Mouse (Mus musculus) embryonic facial prominence, embryonic 10.5 days (tissue): ENCODE data around the gene Ppp1r17. TPM values are rescaled to one million over a fixed set of nuclear protein-coding genes. Genes with fewer than 3 reads are reported as not detected.

Experiments
- DNase-seq: peaks from one replicate; pipeline ENCODE4 v3.0.0-alpha.2; 2017; ENCODE audit warnings: low spot score
- H3K27ac ChIP-seq: fragments of 300-500 bp; sonication (generic); replicated peaks from 2 replicates; pipeline ENCODE4 v1.5.1; 2016; ENCODE audit warnings: mild to moderate bottlenecking
- H3K27me3 ChIP-seq: fragments of 300-500 bp; sonication (generic); replicated peaks from 2 replicates; pipeline ENCODE4 v1.6.1; 2016; ENCODE audit warnings: low read depth, mild to moderate bottlenecking; ENCODE audit not compliant: poor library complexity, severe bottlenecking
- H3K36me3 ChIP-seq: fragments of 300-500 bp; sonication (generic); replicated peaks from 2 replicates; pipeline ENCODE4 v1.6.1; 2016; ENCODE audit warnings: mild to moderate bottlenecking, moderate library complexity
- H3K4me1 ChIP-seq: fragments of 300-500 bp; sonication (generic); 2 replicates; pipeline ENCODE4 v1.6.1; 2016
- H3K4me3 ChIP-seq: fragments of 300-500 bp; sonication (generic); 2 replicates; pipeline ENCODE4 v1.5.1; 2016; ENCODE audit warnings: mild to moderate bottlenecking, moderate library complexity
- H3K9me3 ChIP-seq: fragments of 300-500 bp; sonication (generic); 2 replicates; pipeline ENCODE4 v1.6.1; 2016; ENCODE audit warnings: mild to moderate bottlenecking
- WGBS: fragments of 180-500 bp; shearing (Covaris S2); methylation state at CpG from one replicate; pipeline ENCODE4 v1.1.7; 2016; 5-methylcytosine and 5-hydroxymethylcytosine counted together
- polyA plus RNA-seq: library from polyadenylated mRNA; unstranded; fragments of >200 nt; fragmentation: Nextera tagmentation; extraction: Ambion mirVana; gene quantifications from 2 replicates; pipeline ENCODE4 v1.2.1, GENCODE M21; 2016

Ppp1r17 gene
- 22.4 and 27.1 TPM in 2 replicates for polyA plus RNA-seq

GRCm38 (mm10) chr6:56017291-56017994, at the start of gene Ppp1r17:
Gene Ppp1r17 (plus strand): TSS chr6:56017497.
- DNase-seq = peak; percentile 50
- 0 out of 2 replicates have a peak within 1 kb of the TSS, but pooled peaks have one; percentile 8 for H3K4me3 ChIP-seq
- peaks cover 11% of the 10 kb centered on the region for H3K4me1 ChIP-seq
- no peaks in the 10 kb centered on the region for H3K9me3 ChIP-seq
- H3K27ac ChIP-seq = 0 out of 2 replicates have a peak within 1 kb of the TSS, but pooled peaks have one; percentile 15
- 63% methylated on average over 16 of the region's 16 CpGs for WGBS
- no peaks in the 10 kb centered on the region for H3K27me3 ChIP-seq
- no peaks in the 10 kb centered on the region for H3K36me3 ChIP-seq

DNA sequence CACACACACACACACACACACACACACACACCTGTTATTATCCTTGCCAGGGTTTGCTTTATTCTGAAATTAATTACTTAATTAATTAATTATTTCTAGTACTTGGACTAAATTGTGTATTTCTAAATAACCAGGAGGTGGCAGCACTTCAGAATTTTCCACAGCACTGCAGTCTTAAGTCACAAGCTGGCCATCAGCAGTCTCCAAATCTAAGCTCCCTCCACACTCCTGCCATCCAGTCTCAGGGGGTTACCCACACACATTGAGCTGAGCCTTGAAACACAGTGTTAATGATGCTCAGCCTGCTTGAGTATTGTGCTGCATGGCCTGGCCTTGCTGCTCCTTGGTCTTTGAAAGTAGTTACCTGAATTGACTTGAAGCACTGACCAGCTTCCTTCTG, 44.3 kb upstream of the Ppp1r17 start:
- no peak overlapping the region for H3K4me3 ChIP-seq
- DNase-seq = peak; percentile 21
- no peak overlapping the region for H3K27ac ChIP-seq
- H3K36me3 ChIP-seq = no peaks in the 10 kb centered on the region
- H3K9me3 ChIP-seq = no peaks in the 10 kb centered on the region
- H3K27me3 ChIP-seq = no peaks in the 10 kb centered on the region
- H3K4me1 ChIP-seq = peaks cover 6% of the 10 kb centered on the region; the same call in 1 of the 2 replicates

- Histone ChIP-seq H3K9me3 (no peaks in the 10 kb centered on the region), H3K4me3 (no peak overlapping the region), H3K36me3 (no peaks in the 10 kb centered on the region), H3K27me3 (no peaks in the 10 kb centered on the region), H3K4me1 (peaks cover 6% of the 10 kb centered on the region; the same call in 1 of the 2 replicates), H3K27ac (no peak overlapping the region)
- WGBS = 86% methylated on average over 2 of the region's 2 CpGs
- no peak for DNase-seq
Measured at GRCm38 (mm10) chr6:55979766-55980165, 37.5 kb upstream of the Ppp1r17 start.

DNA sequence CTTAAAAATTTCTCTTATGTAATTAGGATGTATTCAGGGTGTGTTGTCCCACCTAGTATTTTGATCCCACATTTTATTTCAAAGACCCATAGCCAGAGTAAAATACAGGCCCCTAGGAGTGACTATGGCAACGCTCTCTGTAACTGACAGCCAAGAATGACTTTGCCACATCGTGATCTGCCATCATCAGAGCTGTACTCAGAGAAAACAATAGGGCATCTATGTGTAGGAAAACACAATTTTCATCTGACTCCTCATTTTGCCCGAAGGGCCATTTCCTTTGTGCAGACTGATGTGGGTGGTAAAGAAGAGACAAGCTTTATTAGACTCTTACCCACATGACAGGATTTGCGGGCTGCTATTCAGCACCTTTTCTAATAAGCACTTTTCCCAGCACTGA, 8.6 kb upstream of the Ppp1r17 start:
- no peak overlapping the region for H3K4me3 ChIP-seq
- 58% methylated on average over 4 of the region's 4 CpGs for WGBS
- no peaks in the 10 kb centered on the region for H3K4me1 ChIP-seq
- no peak overlapping the region for H3K27ac ChIP-seq
- DNase-seq = no peak
- no peaks in the 10 kb centered on the region for H3K9me3 ChIP-seq
- H3K27me3 ChIP-seq = no peaks in the 10 kb centered on the region
- H3K36me3 ChIP-seq = no peaks in the 10 kb centered on the region

- Histone ChIP-seq H3K9me3 (no peaks in the 10 kb centered on the region), H3K27ac (no peak overlapping the region), H3K4me3 (no peak overlapping the region), H3K27me3 (no peaks in the 10 kb centered on the region), H3K4me1 (peaks cover 2% of the 10 kb centered on the region; the same call in 1 of the 2 replicates), H3K36me3 (no peaks in the 10 kb centered on the region)
- no peak for DNase-seq
- 69% methylated on average over 5 of the region's 5 CpGs for WGBS
Measured at GRCm38 (mm10) chr6:56012384-56012783, 4.9 kb upstream of the Ppp1r17 start.

DNA sequence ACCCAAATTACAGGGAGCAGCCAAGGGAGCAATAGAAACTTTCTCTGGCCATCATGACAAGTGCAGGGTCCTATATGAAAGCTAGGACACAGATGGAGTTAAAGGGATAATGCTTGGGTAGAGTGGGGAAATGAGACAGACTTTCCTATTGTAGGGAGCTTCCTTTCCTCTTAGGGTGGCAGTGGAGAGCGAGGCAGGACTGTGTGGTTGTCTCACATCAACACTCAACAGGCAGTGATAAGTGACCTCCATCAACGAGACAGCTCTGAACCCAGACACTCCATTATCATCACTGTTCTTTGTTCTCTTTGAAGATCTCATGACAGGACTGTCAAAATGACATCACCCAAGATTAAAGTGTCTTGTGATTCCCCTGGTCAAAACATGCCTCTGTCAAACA, 2.3 kb downstream of the Ppp1r17 start:
- H3K4me3 ChIP-seq = no peak overlapping the region
- DNase-seq = no peak
- no peak overlapping the region for H3K27ac ChIP-seq
- no peaks in the 10 kb centered on the region for H3K9me3 ChIP-seq
- WGBS = 58% methylated on average over 2 of the region's 2 CpGs
- peaks cover 14% of the 10 kb centered on the region for H3K4me1 ChIP-seq
- no peaks in the 10 kb centered on the region for H3K27me3 ChIP-seq
- H3K36me3 ChIP-seq = no peaks in the 10 kb centered on the region

DNA sequence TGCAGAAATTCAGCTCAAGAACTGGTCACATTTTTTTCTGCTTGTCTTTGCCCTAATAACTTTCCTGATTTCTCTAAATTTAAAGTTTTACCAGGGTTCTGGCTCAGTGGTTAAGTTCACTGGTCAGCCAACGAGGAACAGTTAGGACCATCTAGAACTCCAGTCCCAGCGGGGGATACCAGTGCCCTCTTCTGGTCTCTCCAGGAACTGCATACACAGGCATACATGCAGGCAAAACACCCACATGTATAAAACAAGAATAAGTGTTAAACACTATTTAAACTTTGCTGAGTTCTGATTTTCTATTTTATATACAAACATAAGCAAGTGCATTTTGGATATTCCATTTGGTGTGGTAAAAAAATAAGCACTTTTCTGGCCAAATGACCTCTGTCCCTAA, 8.2 kb downstream of the Ppp1r17 start:
- Histone ChIP-seq H3K4me3 (no peak overlapping the region), H3K27me3 (no peaks in the 10 kb centered on the region), H3K9me3 (no peaks in the 10 kb centered on the region), H3K27ac (no peak overlapping the region), H3K4me1 (peaks cover 11% of the 10 kb centered on the region), H3K36me3 (no peaks in the 10 kb centered on the region)
- DNase-seq = no peak
- 67% methylated on average over 2 of the region's 2 CpGs for WGBS

- 88% methylated on average over 6 of the region's 6 CpGs for WGBS
- no peaks in the 10 kb centered on the region for H3K36me3 ChIP-seq
- DNase-seq = no peak
- H3K4me3 ChIP-seq = no peak overlapping the region
- H3K27me3 ChIP-seq = no peaks in the 10 kb centered on the region
- H3K4me1 ChIP-seq = peaks cover 16% of the 10 kb centered on the region
- no peak overlapping the region for H3K27ac ChIP-seq
- H3K9me3 ChIP-seq = no peaks in the 10 kb centered on the region
Measured at GRCm38 (mm10) chr6:56027318-56027717, 10.0 kb downstream of the Ppp1r17 start.

- Histone ChIP-seq H3K4me1 (peaks cover 12% of the 10 kb centered on the region), H3K36me3 (no peaks in the 10 kb centered on the region), H3K4me3 (no peak overlapping the region), H3K27me3 (no peaks in the 10 kb centered on the region), H3K9me3 (no peaks in the 10 kb centered on the region), H3K27ac (no peak overlapping the region)
- no peak for DNase-seq
- WGBS = 92% methylated on average over 5 of the region's 5 CpGs
Measured at GRCm38 (mm10) chr6:56027966-56028365, 10.7 kb downstream of the Ppp1r17 start.

DNA sequence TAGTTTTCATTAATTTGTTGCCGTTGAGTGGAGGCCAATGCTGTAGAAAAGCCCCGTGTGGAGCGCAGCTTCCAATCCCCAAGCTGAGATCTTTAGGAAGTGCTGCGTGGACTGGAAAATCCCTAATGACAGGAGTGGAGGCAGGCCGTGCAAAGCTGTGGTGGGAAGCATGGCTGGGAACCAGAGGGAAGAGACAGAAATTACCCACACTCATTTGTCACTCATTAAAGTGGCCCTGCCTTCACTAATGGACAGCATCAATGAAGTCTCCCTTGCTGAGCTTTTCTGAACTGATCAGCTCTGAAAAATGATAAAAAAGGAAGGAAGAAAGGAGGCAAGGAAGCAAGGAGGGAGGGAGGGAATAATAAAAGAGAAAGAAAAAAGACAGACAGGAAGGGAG, 12.7 kb downstream of the Ppp1r17 start:
- Histone ChIP-seq H3K27ac (no peak overlapping the region), H3K27me3 (no peaks in the 10 kb centered on the region), H3K9me3 (no peaks in the 10 kb centered on the region), H3K36me3 (no peaks in the 10 kb centered on the region), H3K4me1 (peaks cover 13% of the 10 kb centered on the region), H3K4me3 (no peak overlapping the region)
- no peak for DNase-seq
- WGBS = 53% methylated on average over 5 of the region's 5 CpGs

DNA sequence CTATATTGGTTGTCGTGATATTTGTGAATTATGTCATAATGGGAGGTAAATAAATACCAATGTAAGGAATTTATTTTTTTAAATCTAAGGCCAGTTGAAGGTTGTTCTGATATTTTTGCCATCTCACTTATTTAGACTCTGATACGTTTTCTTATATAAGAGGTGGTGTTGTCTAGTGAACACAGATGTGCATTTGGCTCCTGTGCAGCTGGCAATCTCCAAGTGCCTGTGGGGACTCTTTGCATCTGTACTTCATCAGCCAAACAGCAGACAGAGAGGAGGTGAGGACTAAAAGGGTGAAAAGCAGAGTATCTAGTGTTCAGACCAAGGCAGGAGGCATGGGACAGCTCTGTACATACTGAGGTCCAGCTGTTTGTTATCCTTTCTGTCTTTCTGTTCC, 14.9 kb downstream of the Ppp1r17 start:
- no peak overlapping the region for H3K4me3 ChIP-seq
- peaks cover 13% of the 10 kb centered on the region for H3K4me1 ChIP-seq
- DNase-seq = peak; percentile 22
- no peaks in the 10 kb centered on the region for H3K36me3 ChIP-seq
- H3K9me3 ChIP-seq = no peaks in the 10 kb centered on the region
- 77% methylated on average over 2 of the region's 2 CpGs for WGBS
- no peaks in the 10 kb centered on the region for H3K27me3 ChIP-seq
- H3K27ac ChIP-seq = no peak overlapping the region

- 81% methylated on average over 10 of the region's 10 CpGs for WGBS
- H3K9me3 ChIP-seq = no peaks in the 10 kb centered on the region
- H3K4me3 ChIP-seq = no peak overlapping the region
- H3K4me1 ChIP-seq = peaks cover 11% of the 10 kb centered on the region
- H3K27me3 ChIP-seq = peaks cover 10% of the 10 kb centered on the region; the same call in 1 of the 2 replicates
- no peaks in the 10 kb centered on the region for H3K36me3 ChIP-seq
- no peak overlapping the region for H3K27ac ChIP-seq
- no peak for DNase-seq
Measured at GRCm38 (mm10) chr6:56035054-56035453, 17.8 kb downstream of the Ppp1r17 start.

DNA sequence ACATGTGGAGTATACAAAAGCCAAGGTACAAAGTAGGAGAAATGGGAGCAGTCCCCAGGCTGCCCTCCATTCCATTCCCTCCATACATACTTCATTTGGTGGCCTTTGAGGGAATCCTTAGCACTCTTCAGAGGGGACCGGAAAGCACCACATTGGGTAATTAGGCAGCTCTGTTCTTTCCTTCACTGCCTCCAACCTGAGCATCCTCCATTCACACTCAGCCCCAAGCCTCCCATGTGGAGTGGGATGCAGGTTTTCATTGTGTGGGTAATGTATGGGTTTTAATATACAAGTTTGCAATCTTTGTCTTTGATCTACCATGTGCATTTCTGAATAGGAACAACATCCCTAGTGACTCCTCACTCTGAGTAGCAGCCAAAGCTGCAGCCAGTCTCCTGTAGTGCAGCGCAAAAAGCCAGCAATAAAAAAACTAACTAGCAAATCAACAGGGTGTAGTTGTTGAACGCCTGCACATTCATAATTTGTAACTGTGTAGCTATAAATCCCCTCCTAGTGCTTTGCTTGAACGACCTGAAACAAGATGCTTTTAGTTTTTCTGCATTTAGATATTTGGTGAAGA, 22.3 kb downstream of the Ppp1r17 start:
- Histone ChIP-seq H3K9me3 (no peaks in the 10 kb centered on the region), H3K27me3 (peaks cover 10% of the 10 kb centered on the region; the same call in 1 of the 2 replicates), H3K4me3 (no peak overlapping the region), H3K27ac (no peak overlapping the region), H3K36me3 (no peaks in the 10 kb centered on the region), H3K4me1 (no peaks in the 10 kb centered on the region)
- no peak for DNase-seq
- 78% methylated on average over 4 of the region's 4 CpGs for WGBS
